Mouse (Mus musculus) embryonic facial prominence, embryonic 12.5 days (tissue): ENCODE data around the gene Tnfsf9. TPM values are rescaled to one million over a fixed set of nuclear protein-coding genes. Genes with fewer than 3 reads are reported as not detected.
A peak's percentile ranks its signal among the peaks of the same experiment; 100 is the strongest.

Source experiments
- ATAC-seq: fragments of 200-750 bp; cut with Nextera tagmentation; 2 replicates; pipeline ENCODE4 v1.8.0; 2017; ENCODE audit not compliant: insufficient number of reproducible peaks, insufficient read depth, low FRiP score, low TSS enrichment
- H3K27ac ChIP-seq: fragments of 300-500 bp; sonication (generic); 2 replicates; pipeline ENCODE4 v1.5.1; 2016; ENCODE audit warnings: mild to moderate bottlenecking
- H3K27me3 ChIP-seq: fragments of 300-500 bp; sonication (generic); 2 replicates; pipeline ENCODE4 v1.6.1; 2016; ENCODE audit warnings: mild to moderate bottlenecking, moderate library complexity
- H3K36me3 ChIP-seq: fragments of 300-500 bp; sonication (generic); 2 replicates; pipeline ENCODE4 v1.6.1; 2016; ENCODE audit warnings: mild to moderate bottlenecking
- H3K4me1 ChIP-seq: fragments of 300-500 bp; sonication (generic); 2 replicates; pipeline ENCODE4 v1.6.1; 2016
- H3K4me2 ChIP-seq: fragments of 300-500 bp; sonication (generic); replicated peaks from 2 replicates; pipeline ENCODE4 v1.6.1; 2016; ENCODE audit warnings: mild to moderate bottlenecking, moderate library complexity
- H3K4me3 ChIP-seq: fragments of 300-500 bp; sonication (generic); 2 replicates; pipeline ENCODE4 v1.5.1; 2016; ENCODE audit warnings: mild to moderate bottlenecking
- H3K9ac ChIP-seq: fragments of 300-500 bp; sonication (generic); 2 replicates; pipeline ENCODE4 v1.6.1; 2016; ENCODE audit warnings: mild to moderate bottlenecking, moderate library complexity
- H3K9me3 ChIP-seq: fragments of 300-500 bp; sonication (generic); 2 replicates; pipeline ENCODE4 v1.6.1; 2016; ENCODE audit warnings: mild to moderate bottlenecking, moderate library complexity
- WGBS: fragments of 180-500 bp; shearing (Covaris S2); methylation state at CpG from one replicate; pipeline ENCODE4 v1.1.7; 2016; 5-methylcytosine and 5-hydroxymethylcytosine counted together
- polyA plus RNA-seq: library from polyadenylated mRNA; unstranded; fragments of >200 nt; fragmentation: Nextera tagmentation; extraction: Ambion mirVana; gene quantifications from 2 replicates; pipeline ENCODE4 v1.2.1, GENCODE M21; 2016

The Tnfsf9 gene
- polyA plus RNA-seq = 7.8 and 9.6 TPM in 2 replicates

- Histone ChIP-seq H3K27me3 (no peaks in the 10 kb centered on the region), H3K36me3 (no peaks in the 10 kb centered on the region), H3K27ac (0 out of 2 replicates have a peak within 1 kb of the TSS, but pooled peaks have one; percentile 36), H3K4me2 (peak within 1 kb of the TSS; percentile 82), H3K4me1 (peaks cover 13% of the 10 kb centered on the region; the same call in 1 of the 2 replicates), H3K9me3 (no peaks in the 10 kb centered on the region), H3K9ac (peak within 1 kb of the TSS; percentile 75), H3K4me3 (peak within 1 kb of the TSS; percentile 64)
- ATAC-seq = peak; percentile 65
- WGBS = 1% methylated on average over 54 of the region's 61 CpGs
Measured at GRCm38 (mm10) chr17:57105181-57106034, at the start of gene Tnfsf9. Tnfsf9 (plus strand) TSS chr17:57105325.

GRCm38 (mm10) chr17:57056246-57056645 lies 48.9 kb upstream of the Tnfsf9 start:
- H3K27me3 ChIP-seq = peaks cover 5% of the 10 kb centered on the region
- H3K4me1 ChIP-seq = peaks cover 8% of the 10 kb centered on the region; the same call in 1 of the 2 replicates
- no peak overlapping the region for H3K27ac ChIP-seq
- H3K4me2 ChIP-seq = no peak overlapping the region
- H3K9ac ChIP-seq = no peak overlapping the region
- H3K9me3 ChIP-seq = no peaks in the 10 kb centered on the region
- WGBS = 76% methylated on average over 3 of the region's 3 CpGs
- H3K4me3 ChIP-seq = no peak overlapping the region
- peaks cover 8% of the 10 kb centered on the region; the same call in 1 of the 2 replicates for H3K36me3 ChIP-seq
- no peak for ATAC-seq

DNA sequence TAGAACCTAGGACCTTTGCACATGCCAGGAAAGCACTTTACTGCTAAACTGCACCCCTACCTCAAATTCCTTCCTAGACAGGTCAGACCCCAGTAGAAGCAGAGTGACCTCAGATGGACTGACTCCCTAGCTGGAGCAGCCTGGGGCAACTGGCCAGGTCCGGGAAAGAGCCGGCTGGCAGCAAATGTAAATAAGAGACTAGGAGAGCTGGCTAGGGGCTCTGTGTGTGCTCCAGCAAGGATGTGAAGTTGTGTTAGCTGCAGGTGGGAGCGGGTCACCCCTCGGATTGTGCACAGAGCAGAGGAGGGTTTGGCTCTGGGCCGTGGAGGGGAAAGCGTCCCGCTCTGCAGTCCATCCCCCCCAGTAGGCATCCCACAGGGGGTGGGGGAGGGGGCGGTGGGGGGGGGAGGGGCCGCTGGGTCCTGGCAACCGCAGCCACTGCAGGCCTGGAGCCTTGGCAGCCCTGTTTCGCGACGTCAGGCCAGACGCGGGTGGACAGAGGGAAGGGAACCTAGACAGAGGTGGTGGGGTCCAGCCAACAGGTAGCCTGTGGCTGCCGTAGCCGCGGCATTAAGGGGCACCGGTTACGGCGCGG lies 46.1 kb upstream of the Tnfsf9 start, which contains the start of gene Crb3:
TSS of gene Crb3 (plus strand) at position 215 of the 595 bp plus-strand sequence.
- Histone ChIP-seq H3K9me3 (no peaks in the 10 kb centered on the region), H3K9ac (peak within 1 kb of the TSS; percentile 75), H3K27ac (peak within 1 kb of the TSS; percentile 30; the same call in 1 of the 2 replicates), H3K36me3 (no peaks in the 10 kb centered on the region; the same call in 1 of the 2 replicates), H3K4me2 (peak within 1 kb of the TSS; percentile 92), H3K27me3 (peaks cover 32% of the 10 kb centered on the region), H3K4me3 (peak within 1 kb of the TSS; percentile 87), H3K4me1 (peaks cover 8% of the 10 kb centered on the region; the same call in 1 of the 2 replicates)
- 1% methylated on average over 13 of the region's 22 CpGs for WGBS
- peak; percentile 11; the same call in 1 of the 2 replicates for ATAC-seq

- peaks cover 8% of the 10 kb centered on the region; the same call in 1 of the 2 replicates for H3K4me1 ChIP-seq
- peaks cover 37% of the 10 kb centered on the region for H3K27me3 ChIP-seq
- peak within 1 kb of the TSS; percentile 30 for H3K27ac ChIP-seq
- ATAC-seq = peak; percentile 65
- peak within 1 kb of the TSS; percentile 87 for H3K4me3 ChIP-seq
- peak within 1 kb of the TSS; percentile 75 for H3K9ac ChIP-seq
- no peaks in the 10 kb centered on the region; the same call in 1 of the 2 replicates for H3K36me3 ChIP-seq
- no peaks in the 10 kb centered on the region for H3K9me3 ChIP-seq
- H3K4me2 ChIP-seq = peak within 1 kb of the TSS; percentile 92
- WGBS = under 1% methylated on average over 27 of the region's 45 CpGs
Measured at GRCm38 (mm10) chr17:57059486-57059977, 45.6 kb upstream of the Tnfsf9 start, which contains the start of gene Slc25a23. Slc25a23 (minus strand) TSS chr17:57059863.

DNA sequence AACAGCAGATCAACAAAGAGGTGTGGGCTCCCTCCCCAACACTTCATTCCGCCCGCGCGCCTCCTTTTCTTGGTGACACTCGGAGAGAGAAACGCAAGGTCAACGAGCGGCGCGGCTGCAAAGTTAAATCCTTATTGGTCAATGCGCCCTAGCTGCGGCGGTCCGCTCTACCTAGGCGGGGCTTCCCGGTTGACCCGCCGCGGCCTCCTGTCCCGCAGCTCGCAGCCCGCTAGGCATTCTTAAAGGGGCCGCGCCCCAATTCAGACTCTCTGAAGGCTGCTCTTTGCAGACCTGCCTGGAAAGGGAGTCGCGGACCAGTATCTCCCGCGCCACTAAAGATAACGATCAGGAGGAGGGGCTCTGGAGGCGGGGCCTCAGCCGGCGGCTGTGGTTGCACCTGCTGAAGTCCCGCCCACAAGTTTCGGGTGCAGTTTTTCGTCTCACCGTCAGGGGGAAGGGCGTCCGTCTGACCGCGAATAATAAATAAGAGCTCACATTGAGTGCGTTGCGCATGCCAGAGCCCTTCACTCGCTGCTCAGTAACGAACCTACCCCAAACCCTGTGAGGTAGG lies 44.8 kb upstream of the Tnfsf9 start:
- H3K9me3 ChIP-seq = no peaks in the 10 kb centered on the region
- ATAC-seq = peak; percentile 77
- H3K27me3 ChIP-seq = peaks cover 44% of the 10 kb centered on the region
- H3K36me3 ChIP-seq = no peaks in the 10 kb centered on the region
- peaks cover 8% of the 10 kb centered on the region; the same call in 1 of the 2 replicates for H3K4me1 ChIP-seq
- H3K9ac ChIP-seq = no peak overlapping the region
- peak overlapping the region; percentile 92 for H3K4me2 ChIP-seq
- peak overlapping the region; percentile 87 for H3K4me3 ChIP-seq
- H3K27ac ChIP-seq = no peak overlapping the region; the same call in 1 of the 2 replicates
- under 1% methylated on average over 44 of the region's 44 CpGs for WGBS

DNA sequence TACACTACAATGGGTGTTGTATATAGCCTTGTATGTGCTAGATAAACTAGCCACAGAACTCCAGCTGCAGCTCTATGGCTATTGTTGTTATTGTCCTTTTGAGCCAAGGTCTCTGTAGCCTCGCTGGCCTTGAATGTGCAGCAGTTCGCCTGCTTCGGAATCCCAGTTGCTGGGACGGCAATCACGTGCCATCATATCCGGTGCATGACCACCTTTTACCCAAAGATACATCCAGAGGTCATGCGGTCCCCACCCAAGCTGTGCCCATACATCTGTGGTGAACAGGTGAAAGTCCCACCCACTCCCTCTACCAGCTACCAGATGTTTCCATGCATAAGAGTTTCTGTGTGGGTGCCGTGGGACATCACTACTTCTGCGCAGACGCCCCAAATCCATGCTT lies 44.1 kb upstream of the Tnfsf9 start:
- Histone ChIP-seq H3K9me3 (no peaks in the 10 kb centered on the region), H3K4me3 (0 out of 2 replicates have a peak overlapping the region, but pooled peaks have one; percentile 87), H3K27ac (no peak overlapping the region), H3K4me1 (peaks cover 8% of the 10 kb centered on the region; the same call in 1 of the 2 replicates), H3K9ac (no peak overlapping the region), H3K27me3 (peaks cover 48% of the 10 kb centered on the region), H3K36me3 (no peaks in the 10 kb centered on the region), H3K4me2 (peak overlapping the region; percentile 92)
- WGBS = 45% methylated on average over 10 of the region's 10 CpGs
- ATAC-seq = no peak

DNA sequence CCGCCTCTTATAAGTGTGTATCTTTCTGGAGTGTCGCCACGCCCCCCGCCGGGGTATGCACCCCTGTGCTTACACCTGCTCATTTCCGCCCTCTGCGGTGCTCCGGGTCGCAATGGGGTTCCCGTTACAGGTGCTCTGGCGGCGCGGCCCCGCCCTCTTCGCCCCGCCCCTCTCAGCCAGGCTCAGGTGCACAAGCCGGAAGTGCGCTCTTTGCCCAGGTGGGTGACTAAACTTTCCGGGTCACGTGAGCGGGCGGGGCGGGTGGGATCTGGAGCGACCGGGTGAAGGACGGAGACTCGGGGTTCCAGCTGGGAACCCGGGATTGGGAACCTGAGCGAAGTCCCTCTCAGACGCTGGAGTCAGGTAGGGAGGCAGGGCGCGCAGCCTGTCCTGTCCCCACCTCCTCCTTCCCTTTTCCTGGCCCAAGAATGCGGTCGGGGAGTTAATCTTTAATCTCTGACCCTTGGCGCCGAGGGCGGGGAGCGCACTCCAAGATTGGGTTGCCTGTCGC lies 43.1 kb upstream of the Tnfsf9 start:
- Histone ChIP-seq H3K4me1 (peaks cover 8% of the 10 kb centered on the region; the same call in 1 of the 2 replicates), H3K4me3 (peak overlapping the region; percentile 27), H3K9ac (peak overlapping the region; percentile 17; the same call in 1 of the 2 replicates), H3K27ac (no peak overlapping the region), H3K27me3 (peaks cover 54% of the 10 kb centered on the region), H3K36me3 (no peaks in the 10 kb centered on the region), H3K4me2 (peak overlapping the region; percentile 36), H3K9me3 (no peaks in the 10 kb centered on the region)
- WGBS = 2% methylated on average over 39 of the region's 39 CpGs
- ATAC-seq = no peak

DNA sequence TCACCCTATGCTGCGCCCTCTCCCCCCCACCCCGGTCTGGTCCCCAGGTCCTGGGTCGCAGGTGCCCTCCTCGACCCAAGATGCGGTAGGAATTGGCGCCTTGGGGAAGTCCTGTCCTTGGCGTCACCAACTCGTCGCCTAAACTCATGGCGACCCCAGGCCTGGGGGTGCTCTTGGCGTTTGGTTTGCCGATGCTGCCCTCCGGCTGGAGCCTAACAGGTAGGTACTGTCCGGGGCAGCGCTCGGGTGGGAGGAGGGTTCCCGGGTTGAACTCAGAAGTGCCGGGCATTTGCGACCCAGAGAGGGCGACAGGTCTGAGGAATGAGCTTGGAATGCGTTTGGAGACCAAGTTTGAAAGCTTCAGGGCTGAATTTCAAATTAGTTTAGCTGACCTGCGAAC lies 42.6 kb upstream of the Tnfsf9 start:
- no peaks in the 10 kb centered on the region for H3K9me3 ChIP-seq
- H3K4me1 ChIP-seq = peaks cover 8% of the 10 kb centered on the region; the same call in 1 of the 2 replicates
- H3K27ac ChIP-seq = no peak overlapping the region
- H3K36me3 ChIP-seq = no peaks in the 10 kb centered on the region
- H3K4me2 ChIP-seq = peak overlapping the region; percentile 36
- H3K27me3 ChIP-seq = peaks cover 54% of the 10 kb centered on the region
- peak overlapping the region; percentile 27 for H3K4me3 ChIP-seq
- WGBS = 2% methylated on average over 22 of the region's 22 CpGs
- no peak for ATAC-seq
- H3K9ac ChIP-seq = peak overlapping the region; percentile 17; the same call in 1 of the 2 replicates

GRCm38 (mm10) chr17:57063031-57063430 lies 42.1 kb upstream of the Tnfsf9 start:
- Histone ChIP-seq H3K36me3 (no peaks in the 10 kb centered on the region), H3K27me3 (peaks cover 54% of the 10 kb centered on the region), H3K27ac (no peak overlapping the region), H3K4me3 (no peak overlapping the region), H3K9ac (no peak overlapping the region), H3K9me3 (no peaks in the 10 kb centered on the region), H3K4me1 (peaks cover 8% of the 10 kb centered on the region; the same call in 1 of the 2 replicates), H3K4me2 (peak overlapping the region; percentile 21; the same call in 1 of the 2 replicates)
- no peak for ATAC-seq
- 7% methylated on average over 8 of the region's 8 CpGs for WGBS

DNA sequence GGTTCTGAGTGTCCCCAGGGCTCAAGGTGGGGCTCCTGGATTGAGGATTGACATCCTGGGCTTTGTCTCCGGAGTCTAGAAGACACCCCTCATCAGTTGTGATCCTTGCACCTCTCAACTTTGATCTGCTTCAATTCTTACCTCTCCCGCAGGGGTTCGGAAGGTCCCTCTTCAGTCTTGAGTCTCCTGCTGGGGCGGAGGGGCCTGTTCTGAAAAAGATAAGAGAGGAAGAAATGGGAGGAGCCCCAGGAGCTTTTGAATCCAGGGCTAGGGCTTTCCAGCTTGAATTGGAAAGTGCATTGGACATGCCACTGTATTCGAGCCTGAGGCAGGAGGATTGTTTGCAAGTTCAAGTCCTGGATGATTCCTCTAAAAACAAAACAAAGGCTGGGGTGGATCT lies 38.2 kb upstream of the Tnfsf9 start:
- peaks cover 42% of the 10 kb centered on the region for H3K27me3 ChIP-seq
- no peak overlapping the region for H3K4me3 ChIP-seq
- whole genome bisulfite sequencing = 56% methylated on average over 5 of the region's 5 CpGs
- no peak overlapping the region for H3K27ac ChIP-seq
- H3K4me2 ChIP-seq = no peak overlapping the region
- no peak overlapping the region for H3K9ac ChIP-seq
- no peaks in the 10 kb centered on the region for H3K36me3 ChIP-seq
- H3K4me1 ChIP-seq = no peaks in the 10 kb centered on the region
- no peaks in the 10 kb centered on the region for H3K9me3 ChIP-seq
- ATAC-seq = no peak

GRCm38 (mm10) chr17:57070272-57070671 lies 34.9 kb upstream of the Tnfsf9 start:
- Histone ChIP-seq H3K4me2 (no peak overlapping the region), H3K4me3 (no peak overlapping the region), H3K9ac (no peak overlapping the region), H3K27ac (no peak overlapping the region), H3K36me3 (no peaks in the 10 kb centered on the region), H3K4me1 (no peaks in the 10 kb centered on the region), H3K27me3 (peaks cover 10% of the 10 kb centered on the region), H3K9me3 (no peaks in the 10 kb centered on the region)
- WGBS = 9% methylated on average over 9 of the region's 9 CpGs
- ATAC-seq = no peak
